Comparison of ENCODE assay signal across 12 mouse cellular contexts in genomic region chrX:75578539-75578938, GRCm38 (mm10). TPM values are rescaled to one million over a fixed set of nuclear protein-coding genes. Genes with fewer than 3 reads are reported as not detected.
DNase-seq lines count a peak whose midpoint lies in the region; ATAC-seq and TF ChIP-seq lines count a peak whose summit lies in the region.
"Had no signal": no experiment of that assay in that cellular context is flagged by ENCODE, and none has a peak within 500 bp of the region (broad histone marks: within the 10 kb centered on the region; RNA-seq: fewer than 3 reads in every experiment).

No protein-coding gene starts in this region.

- no peak overlapping the region for H3K9ac ChIP-seq in forebrain, embryonic 13.5 days
- no peak overlapping the region for H3K9ac ChIP-seq in forebrain, embryonic 16.5 days (replicated peaks; ENCODE audit: low read depth, low read length)
- H3K9ac ChIP-seq in midbrain, embryonic 14.5 days (replicated peaks; ENCODE audit: low read length) = no peak overlapping the region
- H3K9ac ChIP-seq in midbrain, postnatal 0 days (replicated peaks; ENCODE audit: low read length, poor library complexity, severe bottlenecking) = no peak overlapping the region
- H3K9ac ChIP-seq in midbrain, embryonic 16.5 days (ENCODE audit: low read depth, low read length) = no peak overlapping the region
- H3K9ac ChIP-seq in hindbrain, embryonic 11.5 days (ENCODE audit: low read depth, low read length) = no peak overlapping the region

- H3K27ac ChIP-seq in forebrain, embryonic 13.5 days = no peak overlapping the region
- H3K27ac ChIP-seq in forebrain, embryonic 16.5 days (ENCODE audit: low read length) = no peak overlapping the region
- H3K27ac ChIP-seq in midbrain, embryonic 14.5 days (replicated peaks; ENCODE audit: low read depth, low read length) = no peak overlapping the region
- H3K27ac ChIP-seq in midbrain, postnatal 0 days (ENCODE audit: low read depth, low read length) = no peak overlapping the region
- H3K27ac ChIP-seq in midbrain, embryonic 16.5 days (ENCODE audit: low read length) = no peak overlapping the region
- no peak overlapping the region for H3K27ac ChIP-seq in hindbrain, embryonic 11.5 days (ENCODE audit: low read depth, low read length)
- H3K27ac ChIP-seq: embryonic facial prominence, embryonic 13.5 days; heart, embryonic 10.5 days had no signal

- no peaks in the 10 kb centered on the region for H3K4me1 ChIP-seq in forebrain, embryonic 13.5 days
- no peaks in the 10 kb centered on the region for H3K4me1 ChIP-seq in forebrain, embryonic 16.5 days (replicated peaks; ENCODE audit: control insufficient read depth, insufficient read depth, low read length)
- no peaks in the 10 kb centered on the region for H3K4me1 ChIP-seq in midbrain, embryonic 14.5 days (ENCODE audit: control insufficient read depth, insufficient read depth, low read length)
- H3K4me1 ChIP-seq in midbrain, postnatal 0 days (ENCODE audit: insufficient read depth, low read length) = no peaks in the 10 kb centered on the region
- 0 out of 2 replicates have a peak, but pooled peaks cover 4% of the 10 kb centered on the region for H3K4me1 ChIP-seq in midbrain, embryonic 16.5 days (ENCODE audit: control insufficient read depth, insufficient read depth, low read length)
- H3K4me1 ChIP-seq in hindbrain, embryonic 11.5 days (replicated peaks; ENCODE audit: control insufficient read depth, insufficient read depth, low read length) = no peaks in the 10 kb centered on the region
- H3K4me1 ChIP-seq: embryonic facial prominence, embryonic 13.5 days; heart, embryonic 10.5 days had no signal

- no peak for TF ChIP-seq CTCF in midbrain, postnatal 0 days (IDR thresholded peaks at IDR 0.05)

- WGBS in forebrain, embryonic 13.5 days = 70% methylated on average over 2 of the region's 2 CpGs
- 87% methylated on average over 2 of the region's 2 CpGs for WGBS in forebrain, embryonic 16.5 days
- WGBS in midbrain, embryonic 14.5 days = 70% methylated on average over 2 of the region's 2 CpGs
- 79% methylated on average over 2 of the region's 2 CpGs for WGBS in midbrain, postnatal 0 days
- WGBS in midbrain, embryonic 16.5 days = 80% methylated on average over 2 of the region's 2 CpGs
- WGBS in hindbrain, embryonic 11.5 days = 86% methylated on average over 2 of the region's 2 CpGs

- no peaks in the 10 kb centered on the region for H3K9me3 ChIP-seq in forebrain, embryonic 13.5 days (replicated peaks)
- H3K9me3 ChIP-seq in forebrain, embryonic 16.5 days (ENCODE audit: control insufficient read depth, low read length) = no peaks in the 10 kb centered on the region
- H3K9me3 ChIP-seq in midbrain, embryonic 14.5 days (ENCODE audit: control insufficient read depth, low read length) = no peaks in the 10 kb centered on the region
- H3K9me3 ChIP-seq in midbrain, postnatal 0 days (ENCODE audit: low read length) = no peaks in the 10 kb centered on the region
- no peaks in the 10 kb centered on the region for H3K9me3 ChIP-seq in midbrain, embryonic 16.5 days (replicated peaks; ENCODE audit: control insufficient read depth, low read length, poor library complexity, severe bottlenecking)
- no peaks in the 10 kb centered on the region for H3K9me3 ChIP-seq in hindbrain, embryonic 11.5 days (ENCODE audit: control insufficient read depth, low read length)
- H3K9me3 ChIP-seq: embryonic facial prominence, embryonic 13.5 days; heart, embryonic 10.5 days; hindbrain, embryonic 13.5 days had no signal

- DNase-seq in midbrain, embryonic 14.5 days = peak; percentile 0
- no peak for DNase-seq in midbrain, postnatal 0 days (ENCODE audit: low spot score)
- DNase-seq in embryo, embryonic 10 days (ENCODE audit: low spot score) = no peak
- DNase-seq in hindbrain, embryonic 11.5 days (ENCODE audit: low spot score) = no peak
- DNase-seq: gastrocnemius, postnatal 10 days had no signal

- H3K36me3 ChIP-seq in forebrain, embryonic 13.5 days (ENCODE audit: poor library complexity, severe bottlenecking) = peaks cover 3% of the 10 kb centered on the region; the same call in 1 of the 2 replicates
- H3K36me3 ChIP-seq in forebrain, embryonic 16.5 days (ENCODE audit: control insufficient read depth, insufficient read depth) = 0 out of 2 replicates have a peak, but pooled peaks cover 3% of the 10 kb centered on the region
- no peaks in the 10 kb centered on the region for H3K36me3 ChIP-seq in midbrain, embryonic 14.5 days (ENCODE audit: control insufficient read depth, insufficient read depth, low read length)
- H3K36me3 ChIP-seq in midbrain, postnatal 0 days (ENCODE audit: insufficient read depth, low read length) = no peaks in the 10 kb centered on the region
- H3K36me3 ChIP-seq in midbrain, embryonic 16.5 days (ENCODE audit: control insufficient read depth, insufficient read depth, low read length) = peaks cover 2% of the 10 kb centered on the region; the same call in 1 of the 2 replicates
- H3K36me3 ChIP-seq in hindbrain, embryonic 11.5 days (ENCODE audit: control insufficient read depth, insufficient read depth, low read length) = no peaks in the 10 kb centered on the region
- H3K36me3 ChIP-seq: embryonic facial prominence, embryonic 13.5 days; heart, embryonic 10.5 days had no signal

- H3K27me3 ChIP-seq in forebrain, embryonic 13.5 days = no peaks in the 10 kb centered on the region
- no peaks in the 10 kb centered on the region for H3K27me3 ChIP-seq in forebrain, embryonic 16.5 days (replicated peaks; ENCODE audit: control insufficient read depth, insufficient read depth, low read length)
- H3K27me3 ChIP-seq in midbrain, embryonic 14.5 days (ENCODE audit: control insufficient read depth, insufficient read depth, low read length) = no peaks in the 10 kb centered on the region
- H3K27me3 ChIP-seq in midbrain, postnatal 0 days (ENCODE audit: insufficient read depth, low read length) = no peaks in the 10 kb centered on the region
- no peaks in the 10 kb centered on the region for H3K27me3 ChIP-seq in midbrain, embryonic 16.5 days (ENCODE audit: control insufficient read depth, insufficient read depth, low read depth, low read length)
- H3K27me3 ChIP-seq in hindbrain, embryonic 11.5 days (ENCODE audit: control insufficient read depth, insufficient read depth, low read length) = no peaks in the 10 kb centered on the region
- H3K27me3 ChIP-seq: embryonic facial prominence, embryonic 13.5 days; hindbrain, embryonic 13.5 days had no signal

- no peak overlapping the region for H3K4me3 ChIP-seq in forebrain, embryonic 13.5 days
- H3K4me3 ChIP-seq in forebrain, embryonic 16.5 days (replicated peaks; ENCODE audit: low read length) = no peak overlapping the region
- H3K4me3 ChIP-seq in midbrain, embryonic 14.5 days (replicated peaks; ENCODE audit: low read depth, low read length) = no peak overlapping the region
- no peak overlapping the region for H3K4me3 ChIP-seq in midbrain, postnatal 0 days (ENCODE audit: low read depth, low read length)
- no peak overlapping the region for H3K4me3 ChIP-seq in midbrain, embryonic 16.5 days (ENCODE audit: low read depth, low read length)
- no peak overlapping the region for H3K4me3 ChIP-seq in hindbrain, embryonic 11.5 days (ENCODE audit: low read depth, low read length)

- H3K4me2 ChIP-seq in forebrain, embryonic 13.5 days = no peak overlapping the region
- H3K4me2 ChIP-seq in forebrain, embryonic 16.5 days (ENCODE audit: low read length) = no peak overlapping the region
- H3K4me2 ChIP-seq in midbrain, embryonic 14.5 days (ENCODE audit: low read length) = no peak overlapping the region
- H3K4me2 ChIP-seq in midbrain, postnatal 0 days (ENCODE audit: low read depth, low read length, poor library complexity, severe bottlenecking) = no peak overlapping the region
- H3K4me2 ChIP-seq in midbrain, embryonic 16.5 days (ENCODE audit: low read length) = no peak overlapping the region
- H3K4me2 ChIP-seq in hindbrain, embryonic 11.5 days (replicated peaks; ENCODE audit: low read depth, low read length) = no peak overlapping the region

- ATAC-seq in forebrain, embryonic 13.5 days = peak; percentile 28; the same call in 1 of the 2 replicates
- ATAC-seq in forebrain, embryonic 16.5 days = no peak
- ATAC-seq in midbrain, embryonic 14.5 days (ENCODE audit: low FRiP score, low TSS enrichment) = no peak
- no peak for ATAC-seq in midbrain, postnatal 0 days (ENCODE audit: low FRiP score)
- peak; percentile 51; the same call in 1 of the 2 replicates for ATAC-seq in midbrain, embryonic 16.5 days
- ATAC-seq in hindbrain, embryonic 11.5 days (ENCODE audit: low FRiP score) = no peak

RNA-seq across cellular contexts. Expression of gene Rab39b, which starts 0.5 kb away (rescaled TPM):
- 20.2 and 23.5 TPM in 2 replicates for polyA plus RNA-seq in forebrain, embryonic 13.5 days (2015; fragmentation: Nextera tagmentation; extraction: Ambion mirVana)
- 25.9 and 26.3 TPM in 2 replicates for polyA plus RNA-seq in forebrain, embryonic 16.5 days (2015; fragmentation: Nextera tagmentation; extraction: Ambion mirVana)
- 21.2 and 28.2 TPM in 2 replicates for polyA plus RNA-seq in midbrain, embryonic 14.5 days (2014; fragmentation: Nextera tagmentation; extraction: Ambion mirVana)
- total RNA-seq in midbrain, postnatal 0 days (2014; rRNA removed) = 30.0 and 35.5 TPM in 2 replicates
- 24.1 and 24.4 TPM in 2 replicates for polyA plus RNA-seq in midbrain, postnatal 0 days (2015; fragmentation: Nextera tagmentation; extraction: Ambion mirVana)
- polyA plus RNA-seq in midbrain, embryonic 16.5 days (2015; fragmentation: Nextera tagmentation; extraction: Ambion mirVana) = 28.5 and 31.1 TPM in 2 replicates
- 13.7 and 15.6 TPM in 2 replicates for polyA plus RNA-seq in hindbrain, embryonic 11.5 days (2014; fragmentation: Nextera tagmentation; extraction: Ambion mirVana)
- total RNA-seq: MEL had no signal

Comparison
In these comparisons a context has a peak if more than half of its experiments do, and no peak if none do; other contexts are left out.
1. ATAC-seq: peak in forebrain, embryonic 13.5 days (single experiment) and midbrain, embryonic 16.5 days (single experiment); none in forebrain, embryonic 16.5 days (single experiment), midbrain, embryonic 14.5 days (single experiment), midbrain, postnatal 0 days (single experiment) and hindbrain, embryonic 11.5 days (single experiment).